ENCODE assay signal across 17 mouse cellular contexts in genomic region chr2:94389000-94389399, GRCm38 (mm10). TPM values are rescaled to one million over a fixed set of nuclear protein-coding genes. Genes with fewer than 3 reads are reported as not detected.
DNase-seq lines count a peak whose midpoint lies in the region; ATAC-seq and TF ChIP-seq lines count a peak whose summit lies in the region.
"Had no signal": no experiment of that assay in that cellular context is flagged by ENCODE, and none has a peak within 500 bp of the region (broad histone marks: within the 10 kb centered on the region; RNA-seq: fewer than 3 reads in every experiment).

No protein-coding gene starts in this region.

- H3K36me3 ChIP-seq in heart, embryonic 14.5 days (ENCODE audit: control insufficient read depth, insufficient read depth, low read length): peaks cover 20% of the 10 kb centered on the region
- peaks cover 8% of the 10 kb centered on the region; the same call in 1 of the 2 replicates for H3K36me3 ChIP-seq in heart, adult 2 months (ENCODE audit: control insufficient read depth, insufficient read depth, low read length)
- peaks cover 19% of the 10 kb centered on the region; the same call in 1 of the 2 replicates for H3K36me3 ChIP-seq in macrophage (ENCODE audit: inconsistent target)
- no peaks in the 10 kb centered on the region for H3K36me3 ChIP-seq in stomach, postnatal 0 days (ENCODE audit: control insufficient read depth, insufficient read depth, low read length)
- peaks cover 14% of the 10 kb centered on the region for H3K36me3 ChIP-seq in neural tube, embryonic 15.5 days

- 41% methylated on average over 9 of the region's 9 CpGs for WGBS in heart, embryonic 14.5 days
- WGBS in heart, adult 2 months: 40% methylated on average over 9 of the region's 9 CpGs
- 43% methylated on average over 9 of the region's 9 CpGs for WGBS in macrophage (ENCODE audit: missing documents)
- WGBS in stomach, postnatal 0 days: 74% methylated on average over 9 of the region's 9 CpGs
- 86% methylated on average over 9 of the region's 9 CpGs for WGBS in neural tube, embryonic 15.5 days

- H3K9me3 ChIP-seq in heart, embryonic 14.5 days (ENCODE audit: control insufficient read depth, low read length): no peaks in the 10 kb centered on the region
- no peaks in the 10 kb centered on the region for H3K9me3 ChIP-seq in stomach, postnatal 0 days (ENCODE audit: control insufficient read depth, low read length)
- no peaks in the 10 kb centered on the region for H3K9me3 ChIP-seq in neural tube, embryonic 15.5 days (replicated peaks)
- H3K9me3 ChIP-seq: embryonic facial prominence, embryonic 10.5 days; midbrain, embryonic 12.5 days had no signal

- H3K4me1 ChIP-seq in heart, embryonic 14.5 days (ENCODE audit: control insufficient read depth in 2 of 2, insufficient read depth in 2 of 2, low read length in 2 of 2): peaks cover 10 to 21% of the 10 kb centered on the region in 2 experiments
- H3K4me1 ChIP-seq in heart, adult 2 months (ENCODE audit: control insufficient read depth, insufficient read depth, low read length): peaks cover 9% of the 10 kb centered on the region
- no peaks in the 10 kb centered on the region for H3K4me1 ChIP-seq in stomach, postnatal 0 days (replicated peaks; ENCODE audit: control insufficient read depth, insufficient read depth)
- H3K4me1 ChIP-seq in neural tube, embryonic 15.5 days: peaks cover 4% of the 10 kb centered on the region; the same call in 1 of the 2 replicates
- H3K4me1 ChIP-seq: embryonic facial prominence, embryonic 10.5 days; midbrain, embryonic 12.5 days had no signal

- intact Hi-C loops in heart, adult 2 months (cut with DNase I): no loop called here

- no peak for TF ChIP-seq POLR2A in heart, adult 2 months (IDR thresholded peaks at IDR 0.05; ENCODE audit: insufficient read depth, low read depth, low read length)

- no peak for TF ChIP-seq EP300 in heart, adult 2 months (IDR thresholded peaks at IDR 0.05; ENCODE audit: insufficient read depth, low read depth, low read length)
- TF ChIP-seq EP300 in stomach, postnatal 0 days (optimal IDR thresholded peaks at IDR 0.05): no peak

- ATAC-seq in heart, embryonic 14.5 days (ENCODE audit: insufficient number of reproducible peaks, insufficient read depth, low FRiP score, low read depth): peak; percentile 35; the same call in 1 of the 2 replicates
- ATAC-seq in stomach, postnatal 0 days (ENCODE audit: low FRiP score, low TSS enrichment): 0 out of 2 replicates have a peak, but pooled peaks have one; percentile 18
- ATAC-seq in neural tube, embryonic 15.5 days (ENCODE audit: low FRiP score): no peak
- ATAC-seq: forebrain, embryonic 14.5 days had no signal

- no peaks in the 10 kb centered on the region for H3K27me3 ChIP-seq in heart, embryonic 14.5 days (ENCODE audit: control insufficient read depth, insufficient read depth, low read length)
- H3K27me3 ChIP-seq in heart, adult 2 months (ENCODE audit: control insufficient read depth, insufficient read depth, low read length): no peaks in the 10 kb centered on the region
- no peaks in the 10 kb centered on the region for H3K27me3 ChIP-seq in stomach, postnatal 0 days (ENCODE audit: control insufficient read depth, insufficient read depth, low read length)
- H3K27me3 ChIP-seq in neural tube, embryonic 15.5 days (replicated peaks): no peaks in the 10 kb centered on the region
- H3K27me3 ChIP-seq: midbrain, embryonic 12.5 days had no signal

- TF ChIP-seq CTCF in heart, adult 2 months (IDR thresholded peaks at IDR 0.05): no peak
- no peak for TF ChIP-seq CTCF in stomach, postnatal 0 days (IDR thresholded peaks at IDR 0.05; ENCODE audit: low read depth)

- H3K27ac ChIP-seq in heart, embryonic 14.5 days (replicated peaks in 1 of 2; ENCODE audit: control insufficient read depth in 1 of 2, insufficient read depth in 1 of 2, low read depth in 2 of 2, low read length in 2 of 2): no peak overlapping the region
- no peak overlapping the region for H3K27ac ChIP-seq in heart, adult 2 months
- H3K27ac ChIP-seq in macrophage: peak overlapping the region; percentile 8; the same call in 1 of the 2 replicates
- H3K27ac ChIP-seq in stomach, postnatal 0 days (replicated peaks): no peak overlapping the region
- H3K27ac ChIP-seq in neural tube, embryonic 15.5 days (replicated peaks): no peak overlapping the region
- H3K27ac ChIP-seq: embryonic facial prominence, embryonic 10.5 days; hindbrain, postnatal 0 days; midbrain, embryonic 12.5 days had no signal

- H3K4me2 ChIP-seq in heart, embryonic 14.5 days (ENCODE audit: low read length): no peak overlapping the region
- H3K4me2 ChIP-seq in stomach, postnatal 0 days (replicated peaks; ENCODE audit: low read depth): no peak overlapping the region
- no peak overlapping the region for H3K4me2 ChIP-seq in neural tube, embryonic 15.5 days
- H3K4me2 ChIP-seq: midbrain, embryonic 12.5 days had no signal

- no peak overlapping the region for H3K4me3 ChIP-seq in heart, embryonic 14.5 days (ENCODE audit: control insufficient read depth in 1 of 2, insufficient read depth in 1 of 2, low read depth in 1 of 2, low read length in 2 of 2)
- H3K4me3 ChIP-seq in heart, adult 2 months: no peak overlapping the region
- H3K4me3 ChIP-seq in macrophage (ENCODE audit: inconsistent target): no peak overlapping the region
- H3K4me3 ChIP-seq in stomach, postnatal 0 days (ENCODE audit: low read depth, low read length): no peak overlapping the region
- no peak overlapping the region for H3K4me3 ChIP-seq in neural tube, embryonic 15.5 days (replicated peaks)
- H3K4me3 ChIP-seq: embryonic facial prominence, embryonic 10.5 days; midbrain, embryonic 12.5 days had no signal

- H3K79me2 ChIP-seq in heart, adult 2 months (replicated peaks; ENCODE audit: control insufficient read depth, insufficient read depth, low read length): peaks cover 4% of the 10 kb centered on the region
- peaks cover 83% of the 10 kb centered on the region for H3K79me2 ChIP-seq in macrophage (ENCODE audit: inconsistent target)

- DNase-seq in heart, adult 2 months: no peak
- DNase-seq in MEL-GATA-1-ER (ENCODE audit: extremely low read depth, low read depth) (peak; percentile 51), MN1 (ENCODE audit: low spot score) (no peak)
- DNase-seq in stomach, postnatal 0 days (ENCODE audit: low spot score): no peak
- DNase-seq: cerebellum, adult 11-12 months; cerebellum, postnatal 36 days; gastrocnemius, postnatal 36 days; kidney, adult 11 months; kidney, postnatal 14 days; lung, postnatal 14 days had no signal

- no peak overlapping the region for H3K9ac ChIP-seq in heart, embryonic 14.5 days (ENCODE audit: low read length)
- no peak overlapping the region for H3K9ac ChIP-seq in heart, adult 2 months (ENCODE audit: low read depth, low read length)
- no peak overlapping the region for H3K9ac ChIP-seq in stomach, postnatal 0 days (ENCODE audit: low read length)
- no peak overlapping the region for H3K9ac ChIP-seq in neural tube, embryonic 15.5 days (replicated peaks)
- H3K9ac ChIP-seq: midbrain, embryonic 12.5 days had no signal

RNA-seq across cellular contexts. Expression of gene Ttc17, which starts 17.5 kb away (rescaled TPM):
- polyA plus RNA-seq in heart, embryonic 14.5 days (2014; fragmentation: Nextera tagmentation; extraction: Ambion mirVana): 18.6 and 19.0 TPM in 2 replicates
- 10 to 100 TPM; 34.6 to 35.4 TPM for total RNA-seq in heart, adult 2 months (2021)
- polyA plus RNA-seq in heart, adult 2 months (2012; rRNA removed): 16.6 and 24.6 TPM in 2 replicates
- total RNA-seq in macrophage (2018; cell fraction: chromatin; rRNA removed): 100 to 1,000 TPM in 7 of 26 experiments, 10 to 100 TPM in 19; 57.7 to 134 (median 81.6) TPM
- 10 to 100 TPM; 22.0 to 41.1 (median 31.6) TPM for total RNA-seq in macrophage (2018; cell fraction: cytosol; rRNA removed)
- total RNA-seq in macrophage (2018; cell fraction: nucleus; rRNA removed): 100 to 1,000 TPM in 1 of 26 experiments, 10 to 100 TPM in 25; 52.4 to 103 (median 68.0) TPM
- polyA plus RNA-seq in macrophage (2018): 28.1 to 88.1 TPM (median 30.3 TPM) in 3 replicates
- polyA plus RNA-seq in stomach, postnatal 0 days (2015; fragmentation: Nextera tagmentation; extraction: Ambion mirVana): 11.2 and 11.8 TPM in 2 replicates
- 23.8 and 24.6 TPM in 2 replicates for polyA plus RNA-seq in neural tube, embryonic 15.5 days (2015; fragmentation: Nextera tagmentation; extraction: Ambion mirVana)

RNA-seq across cellular contexts. Expression of gene Api5, which starts 48.9 kb away (rescaled TPM):
- polyA plus RNA-seq in heart, embryonic 14.5 days (2014; fragmentation: Nextera tagmentation; extraction: Ambion mirVana): 84.1 and 90.7 TPM in 2 replicates
- total RNA-seq in heart, adult 2 months (2021): 10 to 100 TPM; 30.1 to 32.1 TPM
- 13.7 and 24.8 TPM in 2 replicates for polyA plus RNA-seq in heart, adult 2 months (2012; rRNA removed)
- 10 to 100 TPM; 31.3 to 63.6 (median 44.5) TPM for total RNA-seq in macrophage (2018; cell fraction: chromatin; rRNA removed)
- total RNA-seq in macrophage (2018; cell fraction: cytosol; rRNA removed): 10 to 100 TPM; 63.7 to 80.4 (median 70.9) TPM
- 10 to 100 TPM; 26.4 to 74.6 (median 51.1) TPM for total RNA-seq in macrophage (2018; cell fraction: nucleus; rRNA removed)
- 50.1 to 89.8 TPM (median 61.2 TPM) in 3 replicates for polyA plus RNA-seq in macrophage (2018)
- polyA plus RNA-seq in stomach, postnatal 0 days (2015; fragmentation: Nextera tagmentation; extraction: Ambion mirVana): 60.2 and 64.5 TPM in 2 replicates
- polyA plus RNA-seq in neural tube, embryonic 15.5 days (2015; fragmentation: Nextera tagmentation; extraction: Ambion mirVana): 89.5 and 104 TPM in 2 replicates
